Mouse (Mus musculus) adrenal gland (tissue): ENCODE measurements around the gene Aqp1.

Experiments
- microRNA-seq, 2 experiments: library from miRNA; unstranded; fragments of <30 nt; microRNA quantifications; one replicate each; pipeline ENCODE4; 2019

Gene Aqp1

Small RNA genes lying within 50 kb of the gene (microRNA-seq; reads per million reads assigned to microRNA genes)
- gene Gm25458, result 0 reads per million in 2 experiments
